Mouse (Mus musculus) intestine, embryonic 15.5 days (tissue): Measurements from ENCODE around the gene Otulin. TPM values are rescaled to one million over a fixed set of nuclear protein-coding genes. Genes with fewer than 3 reads are reported as not detected.

ENCODE experiments used
- ATAC-seq: fragments of 200-750 bp; cut with Nextera tagmentation; 2 replicates; pipeline ENCODE4 v1.8.0; 2017; ENCODE audit warnings: moderate TSS enrichment, moderate library complexity
- H3K27ac ChIP-seq: fragments of 300-500 bp; sonication (generic); 2 replicates; pipeline ENCODE4 v1.5.1; 2015; ENCODE audit warnings: mild to moderate bottlenecking, inconsistent platforms
- H3K27me3 ChIP-seq: fragments of 300-500 bp; sonication (generic); replicated peaks from 2 replicates; pipeline ENCODE4 v1.6.1; 2015; ENCODE audit warnings: inconsistent platforms
- H3K36me3 ChIP-seq: fragments of 300-500 bp; sonication (generic); 2 replicates; pipeline ENCODE4 v1.6.1; 2015; ENCODE audit warnings: inconsistent platforms
- H3K4me1 ChIP-seq: fragments of 300-500 bp; sonication (generic); replicated peaks from 2 replicates; pipeline ENCODE4 v1.6.1; 2015; ENCODE audit warnings: inconsistent platforms
- H3K4me2 ChIP-seq: fragments of 300-500 bp; sonication (generic); replicated peaks from 2 replicates; pipeline ENCODE4 v1.6.1; 2015; ENCODE audit warnings: mild to moderate bottlenecking, inconsistent platforms
- H3K4me3 ChIP-seq: fragments of 300-500 bp; sonication (generic); replicated peaks from 2 replicates; pipeline ENCODE4 v1.5.1; 2015; ENCODE audit warnings: inconsistent platforms
- H3K9ac ChIP-seq: fragments of 300-500 bp; sonication (generic); 2 replicates; pipeline ENCODE4 v1.6.1; 2015; ENCODE audit warnings: inconsistent platforms
- H3K9me3 ChIP-seq: fragments of 300-500 bp; sonication (generic); 2 replicates; pipeline ENCODE4 v1.6.1; 2016; ENCODE audit warnings: inconsistent platforms
- WGBS: fragments of 180-500 bp; shearing (Covaris S2); methylation state at CpG from one replicate; pipeline ENCODE4 v1.1.7; 2015; 5-methylcytosine and 5-hydroxymethylcytosine counted together
- polyA plus RNA-seq: library from polyadenylated mRNA; unstranded; fragments of >200 nt; fragmentation: Nextera tagmentation; extraction: Ambion mirVana; gene quantifications from 2 replicates; pipeline ENCODE4 v1.2.1, GENCODE M21; 2015

The Otulin gene
- polyA plus RNA-seq, 1 experiment from 2014 or later, result 31.3 TPM

- Histone ChIP-seq H3K4me1 (0 out of 2 replicates have a peak, but pooled peaks cover 3% of the 10 kb centered on the region), H3K4me3 (no peak overlapping the region), H3K9ac (no peak overlapping the region), H3K36me3 (peaks cover 8% of the 10 kb centered on the region), H3K27me3 (no peaks in the 10 kb centered on the region), H3K27ac (no peak overlapping the region), H3K9me3 (no peaks in the 10 kb centered on the region), H3K4me2 (no peak overlapping the region)
- WGBS, result 72% methylated on average over 3 of the region's 3 CpGs
- no peak for ATAC-seq
Observed at GRCm38 (mm10) chr15:27604558-27604957, 25.9 kb downstream of the Otulin start.

- H3K36me3 ChIP-seq, result peaks cover 9% of the 10 kb centered on the region
- no peak overlapping the region for H3K9ac ChIP-seq
- no peaks in the 10 kb centered on the region for H3K27me3 ChIP-seq
- no peaks in the 10 kb centered on the region for H3K9me3 ChIP-seq
- WGBS, result 81% methylated on average over 5 of the region's 5 CpGs
- H3K4me2 ChIP-seq, result no peak overlapping the region
- peaks cover 6% of the 10 kb centered on the region; the same call in 1 of the 2 replicates for H3K4me1 ChIP-seq
- H3K4me3 ChIP-seq, result no peak overlapping the region
- no peak for ATAC-seq
- H3K27ac ChIP-seq, result no peak overlapping the region
Observed at GRCm38 (mm10) chr15:27600524-27600923, 30.0 kb downstream of the Otulin start.

- no peak overlapping the region for H3K9ac ChIP-seq
- 88% methylated on average over 13 of the region's 13 CpGs for WGBS
- H3K4me3 ChIP-seq, result no peak overlapping the region
- H3K27ac ChIP-seq, result no peak overlapping the region
- peak; percentile 62; the same call in 1 of the 2 replicates for ATAC-seq
- peaks cover 6% of the 10 kb centered on the region; the same call in 1 of the 2 replicates for H3K4me1 ChIP-seq
- H3K4me2 ChIP-seq, result no peak overlapping the region
- H3K9me3 ChIP-seq, result no peaks in the 10 kb centered on the region
- H3K36me3 ChIP-seq, result 0 out of 2 replicates have a peak, but pooled peaks cover 4% of the 10 kb centered on the region
- H3K27me3 ChIP-seq, result no peaks in the 10 kb centered on the region
Observed at GRCm38 (mm10) chr15:27598786-27599385, 31.6 kb downstream of the Otulin start.

GRCm38 (mm10) chr15:27597516-27597915 lies 33.0 kb downstream of the Otulin start:
- H3K27ac ChIP-seq, result no peak overlapping the region
- WGBS, result 83% methylated on average over 4 of the region's 4 CpGs
- no peak for ATAC-seq

GRCm38 (mm10) chr15:27596463-27597140 lies 33.9 kb downstream of the Otulin start:
- H3K27me3 ChIP-seq, result no peaks in the 10 kb centered on the region

More at GRCm38 (mm10) chr15:27597516-27597915, 33.0 kb downstream of the Otulin start:
- H3K4me2 ChIP-seq, result no peak overlapping the region
- 0 out of 2 replicates have a peak, but pooled peaks cover 4% of the 10 kb centered on the region for H3K36me3 ChIP-seq
- H3K9ac ChIP-seq, result no peak overlapping the region
- no peak overlapping the region for H3K4me3 ChIP-seq
- no peaks in the 10 kb centered on the region for H3K27me3 ChIP-seq
- peaks cover 6% of the 10 kb centered on the region; the same call in 1 of the 2 replicates for H3K4me1 ChIP-seq
- no peaks in the 10 kb centered on the region for H3K9me3 ChIP-seq

GRCm38 (mm10) chr15:27595560-27595959 lies 34.9 kb downstream of the Otulin start:
- ATAC-seq, result peak; percentile 37; the same call in 1 of the 2 replicates

More at GRCm38 (mm10) chr15:27596463-27597140, 33.9 kb downstream of the Otulin start:
- Histone ChIP-seq H3K4me1 (peaks cover 6% of the 10 kb centered on the region; the same call in 1 of the 2 replicates), H3K4me2 (no peak overlapping the region), H3K27ac (no peak overlapping the region), H3K36me3 (0 out of 2 replicates have a peak, but pooled peaks cover 4% of the 10 kb centered on the region), H3K4me3 (no peak overlapping the region), H3K9me3 (no peaks in the 10 kb centered on the region), H3K9ac (no peak overlapping the region)
- WGBS, result 65% methylated on average over 3 of the region's 3 CpGs
- no peak; the same call in 1 of the 2 replicates for ATAC-seq

GRCm38 (mm10) chr15:27594973-27595372 lies 35.5 kb downstream of the Otulin start:
- no peaks in the 10 kb centered on the region for H3K9me3 ChIP-seq
- no peak for ATAC-seq
- H3K36me3 ChIP-seq, result peaks cover 18% of the 10 kb centered on the region; the same call in 1 of the 2 replicates
- H3K4me1 ChIP-seq, result peaks cover 6% of the 10 kb centered on the region; the same call in 1 of the 2 replicates
- H3K27me3 ChIP-seq, result no peaks in the 10 kb centered on the region
- H3K4me2 ChIP-seq, result no peak overlapping the region
- no peak overlapping the region for H3K9ac ChIP-seq
- H3K4me3 ChIP-seq, result no peak overlapping the region
- WGBS, result 35% methylated on average over 4 of the region's 4 CpGs
- no peak overlapping the region for H3K27ac ChIP-seq

More at GRCm38 (mm10) chr15:27595560-27595959, 34.9 kb downstream of the Otulin start:
- Histone ChIP-seq H3K4me2 (no peak overlapping the region), H3K9me3 (no peaks in the 10 kb centered on the region), H3K27me3 (no peaks in the 10 kb centered on the region), H3K9ac (no peak overlapping the region), H3K36me3 (peaks cover 12% of the 10 kb centered on the region; the same call in 1 of the 2 replicates), H3K4me3 (no peak overlapping the region), H3K4me1 (peaks cover 6% of the 10 kb centered on the region; the same call in 1 of the 2 replicates), H3K27ac (no peak overlapping the region)
- WGBS, result 35% methylated on average over 8 of the region's 8 CpGs

- no peaks in the 10 kb centered on the region for H3K9me3 ChIP-seq
- H3K27ac ChIP-seq, result no peak overlapping the region
- no peak for ATAC-seq
- H3K9ac ChIP-seq, result no peak overlapping the region
- peaks cover 18% of the 10 kb centered on the region; the same call in 1 of the 2 replicates for H3K36me3 ChIP-seq
- no peaks in the 10 kb centered on the region for H3K27me3 ChIP-seq
- H3K4me1 ChIP-seq, result peaks cover 6% of the 10 kb centered on the region; the same call in 1 of the 2 replicates
- H3K4me2 ChIP-seq, result no peak overlapping the region
- no peak overlapping the region for H3K4me3 ChIP-seq
- 83% methylated on average over 13 of the region's 13 CpGs for WGBS
Observed at GRCm38 (mm10) chr15:27593717-27594116, 36.8 kb downstream of the Otulin start.

- Histone ChIP-seq H3K36me3 (peaks cover 18% of the 10 kb centered on the region; the same call in 1 of the 2 replicates), H3K27me3 (no peaks in the 10 kb centered on the region), H3K27ac (no peak overlapping the region), H3K4me3 (no peak overlapping the region), H3K9me3 (no peaks in the 10 kb centered on the region), H3K9ac (no peak overlapping the region), H3K4me2 (no peak overlapping the region), H3K4me1 (peaks cover 6% of the 10 kb centered on the region; the same call in 1 of the 2 replicates)
- ATAC-seq, result no peak
- 93% methylated on average over 19 of the region's 19 CpGs for whole genome bisulfite sequencing
Observed at GRCm38 (mm10) chr15:27592620-27593320, 37.7 kb downstream of the Otulin start.

- Histone ChIP-seq H3K4me2 (no peak overlapping the region), H3K9me3 (no peaks in the 10 kb centered on the region), H3K4me1 (peaks cover 6% of the 10 kb centered on the region; the same call in 1 of the 2 replicates), H3K36me3 (peaks cover 15% of the 10 kb centered on the region; the same call in 1 of the 2 replicates), H3K27ac (no peak overlapping the region), H3K9ac (no peak overlapping the region), H3K4me3 (no peak overlapping the region), H3K27me3 (no peaks in the 10 kb centered on the region)
- ATAC-seq, result no peak; the same call in 1 of the 2 replicates
- WGBS, result 98% methylated on average over 9 of the region's 9 CpGs
Observed at GRCm38 (mm10) chr15:27590812-27591211, 39.7 kb downstream of the Otulin start.

- H3K36me3 ChIP-seq, result peaks cover 15% of the 10 kb centered on the region; the same call in 1 of the 2 replicates
- no peak for ATAC-seq
- H3K9ac ChIP-seq, result no peak overlapping the region
- no peak overlapping the region for H3K27ac ChIP-seq
- H3K4me1 ChIP-seq, result no peaks in the 10 kb centered on the region
- H3K27me3 ChIP-seq, result no peaks in the 10 kb centered on the region
- 79% methylated on average over 14 of the region's 14 CpGs for WGBS
- no peak overlapping the region for H3K4me2 ChIP-seq
- no peaks in the 10 kb centered on the region for H3K9me3 ChIP-seq
- H3K4me3 ChIP-seq, result no peak overlapping the region
Observed at GRCm38 (mm10) chr15:27588087-27588826, 42.2 kb downstream of the Otulin start.
